Mouse (Mus musculus): ENCODE results near the gene Osbpl6. TPM values are rescaled to one million over a fixed set of nuclear protein-coding genes. Genes with fewer than 3 reads are reported as not detected.
A peak's percentile ranks its signal among the peaks of the same experiment; 100 is the strongest.
"Not testable (repeated sequence)": the region's sequence is repeated elsewhere in the genome, so short reads cannot be mapped to it uniquely, and the experiment has no call there.

Osbpl6 gene
- polyA plus RNA-seq, 1 experiment from 2014 or later: 49.4 TPM

DNA sequence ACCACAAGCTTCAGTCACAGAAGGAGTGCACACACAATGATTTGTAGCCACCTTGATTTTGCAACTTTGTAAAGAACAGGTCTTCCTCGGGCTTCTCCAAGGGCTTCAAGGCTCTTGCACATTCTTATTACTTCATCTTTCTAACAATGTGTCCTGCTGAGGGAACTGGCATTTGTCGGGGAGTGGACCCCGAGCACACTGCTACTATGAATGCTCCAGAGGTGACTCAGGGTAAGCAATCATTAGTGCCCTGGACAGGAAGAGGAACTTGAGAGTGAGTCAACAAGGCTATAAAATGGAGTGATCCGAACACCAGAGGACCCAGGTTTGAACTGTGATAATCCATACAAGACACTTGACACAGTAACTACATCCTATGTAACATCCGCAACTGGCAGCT, 213.9 kb downstream of the Osbpl6 start:
- Histone ChIP-seq H3K4me2 (ENCODE audit: low read depth, low read length) (no peak overlapping the region), H3K27me3 (ENCODE audit: control insufficient read depth, insufficient read depth, low read length) (no peaks in the 10 kb centered on the region), H3K27ac (ENCODE audit: low read depth, low read length) (no peak overlapping the region), H3K4me3 (ENCODE audit: low read depth, low read length) (no peak overlapping the region), H3K9ac (replicated peaks; ENCODE audit: low read depth, low read length) (no peak overlapping the region), H3K36me3 (ENCODE audit: control insufficient read depth, insufficient read depth, low read length) (no peaks in the 10 kb centered on the region), H3K4me1 (ENCODE audit: control insufficient read depth, insufficient read depth, low read length) (no peaks in the 10 kb centered on the region), H3K9me3 (ENCODE audit: control insufficient read depth, low read length) (no peaks in the 10 kb centered on the region)
- 91% methylated on average over 5 of the region's 5 CpGs for WGBS
- no peak for ATAC-seq (ENCODE audit: low read depth)

GRCm38 (mm10) chr2:76621724-76622123, 215.4 kb downstream of the Osbpl6 start:
- Histone ChIP-seq H3K36me3 (ENCODE audit: control insufficient read depth, insufficient read depth, low read length) (no peaks in the 10 kb centered on the region), H3K9ac (replicated peaks; ENCODE audit: low read depth, low read length) (no peak overlapping the region), H3K4me2 (ENCODE audit: low read depth, low read length) (no peak overlapping the region), H3K27me3 (ENCODE audit: control insufficient read depth, insufficient read depth, low read length) (no peaks in the 10 kb centered on the region), H3K4me3 (ENCODE audit: low read depth, low read length) (no peak overlapping the region), H3K27ac (ENCODE audit: low read depth, low read length) (no peak overlapping the region), H3K4me1 (ENCODE audit: control insufficient read depth, insufficient read depth, low read length) (no peaks in the 10 kb centered on the region), H3K9me3 (ENCODE audit: control insufficient read depth, low read length) (no peaks in the 10 kb centered on the region)
- 70% methylated on average over 1 of the region's 1 CpGs for WGBS
- ATAC-seq (ENCODE audit: low read depth): no peak

- not testable (repeated sequence) for H3K4me2 ChIP-seq (ENCODE audit: low read depth, low read length); H3K4me3 ChIP-seq (ENCODE audit: low read depth, low read length); H3K27me3 ChIP-seq (ENCODE audit: control insufficient read depth, insufficient read depth, low read length); H3K27ac ChIP-seq (ENCODE audit: low read depth, low read length); H3K4me1 ChIP-seq (ENCODE audit: control insufficient read depth, insufficient read depth, low read length); ATAC-seq (ENCODE audit: low read depth); H3K36me3 ChIP-seq (ENCODE audit: control insufficient read depth, insufficient read depth, low read length); H3K9ac ChIP-seq (replicated peaks; ENCODE audit: low read depth, low read length); H3K9me3 ChIP-seq (ENCODE audit: control insufficient read depth, low read length)
- 92% methylated on average over 2 of the region's 2 CpGs for WGBS
These were observed 216.0 kb downstream of the Osbpl6 start for GRCm38 (mm10) chr2:76622316-76622715.

GRCm38 (mm10) chr2:76630293-76630692, 224.0 kb downstream of the Osbpl6 start:
- Histone ChIP-seq H3K9ac (replicated peaks; ENCODE audit: low read depth, low read length) (no peak overlapping the region), H3K4me3 (ENCODE audit: low read depth, low read length) (no peak overlapping the region), H3K36me3 (ENCODE audit: control insufficient read depth, insufficient read depth, low read length) (peaks cover 45% of the 10 kb centered on the region), H3K4me2 (ENCODE audit: low read depth, low read length) (no peak overlapping the region), H3K27me3 (ENCODE audit: control insufficient read depth, insufficient read depth, low read length) (no peaks in the 10 kb centered on the region), H3K9me3 (ENCODE audit: control insufficient read depth, low read length) (no peaks in the 10 kb centered on the region), H3K4me1 (ENCODE audit: control insufficient read depth, insufficient read depth, low read length) (no peaks in the 10 kb centered on the region), H3K27ac (ENCODE audit: low read depth, low read length) (no peak overlapping the region)
- ATAC-seq (ENCODE audit: low read depth): no peak
- 96% methylated on average over 12 of the region's 12 CpGs for WGBS

DNA sequence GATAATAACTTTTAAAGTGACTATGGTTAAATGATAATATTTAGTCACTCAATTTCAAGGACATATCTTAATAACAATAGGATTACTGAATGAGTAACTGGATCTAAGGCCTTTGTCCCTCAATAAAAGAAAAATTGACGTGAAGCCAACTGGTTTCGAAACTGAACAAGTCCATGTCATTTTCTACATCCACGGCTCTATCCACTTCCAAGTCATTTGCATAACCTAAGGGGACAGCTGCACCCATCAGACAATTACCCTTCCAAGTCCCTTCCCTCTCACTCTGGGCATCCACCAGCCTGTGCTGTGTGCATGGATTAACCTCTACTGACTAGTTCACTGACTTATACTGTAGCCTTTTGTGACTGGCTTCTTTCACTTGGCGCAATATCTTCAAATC, 225.3 kb downstream of the Osbpl6 start:
- Histone ChIP-seq H3K9ac (replicated peaks; ENCODE audit: low read depth, low read length) (no peak overlapping the region), H3K9me3 (ENCODE audit: control insufficient read depth, low read length) (no peaks in the 10 kb centered on the region), H3K4me2 (ENCODE audit: low read depth, low read length) (no peak overlapping the region), H3K4me3 (ENCODE audit: low read depth, low read length) (no peak overlapping the region), H3K27me3 (ENCODE audit: control insufficient read depth, insufficient read depth, low read length) (no peaks in the 10 kb centered on the region), H3K27ac (ENCODE audit: low read depth, low read length) (no peak overlapping the region), H3K4me1 (ENCODE audit: control insufficient read depth, insufficient read depth, low read length) (no peaks in the 10 kb centered on the region), H3K36me3 (ENCODE audit: control insufficient read depth, insufficient read depth, low read length) (peaks cover 57% of the 10 kb centered on the region)
- no peak for ATAC-seq (ENCODE audit: low read depth)
- 90% methylated on average over 4 of the region's 4 CpGs for WGBS

- 95% methylated on average over 2 of the region's 2 CpGs for WGBS
- ATAC-seq (ENCODE audit: low read depth): no peak
- no peak overlapping the region for H3K9ac ChIP-seq (replicated peaks; ENCODE audit: low read depth, low read length)
These were observed 233.3 kb downstream of the Osbpl6 start for GRCm38 (mm10) chr2:76639637-76640036.

GRCm38 (mm10) chr2:76643801-76644200, 237.5 kb downstream of the Osbpl6 start:
- no peak overlapping the region for H3K9ac ChIP-seq (replicated peaks; ENCODE audit: low read depth, low read length)
- H3K4me3 ChIP-seq (ENCODE audit: low read depth, low read length): no peak overlapping the region
- H3K9me3 ChIP-seq (ENCODE audit: control insufficient read depth, low read length): no peaks in the 10 kb centered on the region
- peaks cover 31% of the 10 kb centered on the region for H3K36me3 ChIP-seq (ENCODE audit: control insufficient read depth, insufficient read depth, low read length)
- H3K27ac ChIP-seq (ENCODE audit: low read depth, low read length): no peak overlapping the region
- no peaks in the 10 kb centered on the region for H3K27me3 ChIP-seq (ENCODE audit: control insufficient read depth, insufficient read depth, low read length)
- ATAC-seq (ENCODE audit: low read depth): no peak
- H3K4me2 ChIP-seq (ENCODE audit: low read depth, low read length): no peak overlapping the region
- peaks cover 8% of the 10 kb centered on the region for H3K4me1 ChIP-seq (ENCODE audit: control insufficient read depth, insufficient read depth, low read length)

More at GRCm38 (mm10) chr2:76639637-76640036, 233.3 kb downstream of the Osbpl6 start:
- Histone ChIP-seq H3K4me1 (ENCODE audit: control insufficient read depth, insufficient read depth, low read length) (no peaks in the 10 kb centered on the region), H3K4me2 (ENCODE audit: low read depth, low read length) (no peak overlapping the region), H3K9me3 (ENCODE audit: control insufficient read depth, low read length) (no peaks in the 10 kb centered on the region), H3K27me3 (ENCODE audit: control insufficient read depth, insufficient read depth, low read length) (no peaks in the 10 kb centered on the region), H3K27ac (ENCODE audit: low read depth, low read length) (no peak overlapping the region), H3K36me3 (ENCODE audit: control insufficient read depth, insufficient read depth, low read length) (peaks cover 55% of the 10 kb centered on the region), H3K4me3 (ENCODE audit: low read depth, low read length) (no peak overlapping the region)

- peak; percentile 67 for ATAC-seq (ENCODE audit: low read depth)
- 2% methylated on average over 29 of the region's 32 CpGs for WGBS
- Histone ChIP-seq H3K9ac (replicated peaks; ENCODE audit: low read depth, low read length) (peak overlapping the region; percentile 81), H3K4me1 (ENCODE audit: control insufficient read depth, insufficient read depth, low read length) (peaks cover 8% of the 10 kb centered on the region), H3K4me2 (ENCODE audit: low read depth, low read length) (peak overlapping the region; percentile 77), H3K27ac (ENCODE audit: low read depth, low read length) (peak overlapping the region; percentile 91), H3K4me3 (ENCODE audit: low read depth, low read length) (peak overlapping the region; percentile 79), H3K27me3 (ENCODE audit: control insufficient read depth, insufficient read depth, low read length) (no peaks in the 10 kb centered on the region), H3K9me3 (ENCODE audit: control insufficient read depth, low read length) (no peaks in the 10 kb centered on the region), H3K36me3 (ENCODE audit: control insufficient read depth, insufficient read depth, low read length) (no peaks in the 10 kb centered on the region)
These were observed 241.1 kb downstream of the Osbpl6 start for GRCm38 (mm10) chr2:76647441-76647869.

DNA sequence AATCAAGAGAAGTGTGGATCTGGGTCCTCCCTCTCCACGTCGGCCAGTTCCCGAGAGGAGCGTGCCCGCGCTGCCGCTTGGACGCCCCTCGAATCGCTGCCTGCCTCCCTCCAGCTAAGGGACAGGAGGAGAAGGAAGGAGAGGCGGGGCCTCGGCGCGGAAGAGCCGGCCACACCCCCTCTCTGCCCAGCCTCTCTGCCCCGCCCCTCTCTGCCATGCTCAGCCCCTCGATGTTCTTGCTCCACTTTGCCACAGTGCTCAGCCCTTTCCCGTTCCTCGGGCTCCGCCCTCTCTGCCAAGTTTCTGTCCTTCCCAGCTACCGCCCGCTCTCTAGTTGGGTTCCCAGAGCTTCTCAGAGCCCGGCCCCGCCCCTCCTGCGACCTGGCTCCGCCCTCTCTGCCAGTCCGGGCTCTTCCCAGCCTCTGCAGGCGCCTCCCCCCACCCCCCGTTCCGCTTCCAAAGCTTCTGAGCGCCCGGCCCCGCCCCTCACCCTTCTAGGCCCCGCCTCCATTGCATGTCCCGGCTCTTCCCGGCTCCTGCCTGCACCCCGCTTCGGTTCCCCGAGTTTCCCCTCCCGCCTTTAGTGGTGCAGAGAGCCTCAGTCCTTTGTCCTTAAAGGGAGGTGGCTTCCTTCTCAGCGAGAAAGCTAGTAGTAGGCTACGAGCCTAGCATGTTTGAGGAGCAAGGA, 241.7 kb downstream of the Osbpl6 start, which contains the start of the genes Prkra and Pjvk:
Gene Prkra (minus strand): TSS at position 133 of the 688 bp plus-strand sequence.
Gene Pjvk (plus strand): TSS at position 594 of the 688 bp plus-strand sequence.
- H3K9ac ChIP-seq (replicated peaks; ENCODE audit: low read depth, low read length): peak within 1 kb of the TSS; percentile 81
- peaks cover 8% of the 10 kb centered on the region for H3K4me1 ChIP-seq (ENCODE audit: control insufficient read depth, insufficient read depth, low read length)
- no peaks in the 10 kb centered on the region for H3K36me3 ChIP-seq (ENCODE audit: control insufficient read depth, insufficient read depth, low read length)
- H3K4me3 ChIP-seq (ENCODE audit: low read depth, low read length): peak within 1 kb of the TSS; percentile 79
- ATAC-seq (ENCODE audit: low read depth): peak; percentile 98
- under 1% methylated on average over 42 of the region's 42 CpGs for WGBS
- peak within 1 kb of the TSS; percentile 77 for H3K4me2 ChIP-seq (ENCODE audit: low read depth, low read length)
- peak within 1 kb of the TSS; percentile 91 for H3K27ac ChIP-seq (ENCODE audit: low read depth, low read length)
- no peaks in the 10 kb centered on the region for H3K9me3 ChIP-seq (ENCODE audit: control insufficient read depth, low read length)
- H3K27me3 ChIP-seq (ENCODE audit: control insufficient read depth, insufficient read depth, low read length): no peaks in the 10 kb centered on the region

All from neural tube, embryonic 14.5 days (tissue).